Mouse (Mus musculus) forelimb bud, embryonic 11.5 days (tissue): Measurements from ENCODE around the gene Lipc.
"Not testable (repeated sequence)": the region's sequence is repeated elsewhere in the genome, so short reads cannot be mapped to it uniquely, and the experiment has no call there.

Experiments used
- DNase-seq: peaks from one replicate; pipeline ENCODE4 v3.0.0-alpha.2; 2012; ENCODE audit warnings: low read depth, low spot score

Gene Lipc

GRCm38 (mm10) chr9:70863299-70863698 is 88.7 kb downstream of the Lipc start:
- no peak for DNase-seq

GRCm38 (mm10) chr9:70859233-70859632 is 92.8 kb downstream of the Lipc start:
- no peak for DNase-seq

GRCm38 (mm10) chr9:70855868-70856267 is 96.2 kb downstream of the Lipc start:
- DNase-seq = no peak

- DNase-seq = no peak
These were observed 97.1 kb downstream of the Lipc start for GRCm38 (mm10) chr9:70854950-70855349.

GRCm38 (mm10) chr9:70853081-70853480 is 98.9 kb downstream of the Lipc start:
- not testable (repeated sequence) for DNase-seq

GRCm38 (mm10) chr9:70851533-70851932 is 100.5 kb downstream of the Lipc start:
- no peak for DNase-seq

GRCm38 (mm10) chr9:70848135-70848770 is 103.8 kb downstream of the Lipc start:
- DNase-seq = no peak

- no peak for DNase-seq
These were observed 104.4 kb downstream of the Lipc start for GRCm38 (mm10) chr9:70847627-70848051.

GRCm38 (mm10) chr9:70843270-70843669 is 108.8 kb downstream of the Lipc start:
- no peak for DNase-seq

- DNase-seq = no peak
These were observed 109.6 kb downstream of the Lipc start for GRCm38 (mm10) chr9:70842300-70842941.

- DNase-seq = no peak
These were observed 110.4 kb downstream of the Lipc start for GRCm38 (mm10) chr9:70841426-70842215.

GRCm38 (mm10) chr9:70840861-70841341 is 111.1 kb downstream of the Lipc start:
- no peak for DNase-seq

GRCm38 (mm10) chr9:70838132-70838911 is 113.7 kb downstream of the Lipc start:
- no peak for DNase-seq

GRCm38 (mm10) chr9:70834730-70835154 is 117.3 kb downstream of the Lipc start:
- no peak for DNase-seq

- DNase-seq = no peak
These were observed 117.8 kb downstream of the Lipc start for GRCm38 (mm10) chr9:70834217-70834616.

- no peak for DNase-seq
These were observed 118.7 kb downstream of the Lipc start for GRCm38 (mm10) chr9:70833111-70833908.

- DNase-seq = no peak
These were observed 119.8 kb downstream of the Lipc start for GRCm38 (mm10) chr9:70832231-70832630.

- DNase-seq = no peak
These were observed 121.0 kb downstream of the Lipc start for GRCm38 (mm10) chr9:70830844-70831529.

- DNase-seq = no peak
These were observed 122.1 kb downstream of the Lipc start for GRCm38 (mm10) chr9:70829784-70830488.

GRCm38 (mm10) chr9:70827911-70828310 is 124.1 kb downstream of the Lipc start:
- DNase-seq = no peak
